Mouse (Mus musculus): ENCODE data around the gene Zscan5b. TPM values are rescaled to one million over a fixed set of nuclear protein-coding genes. Genes with fewer than 3 reads are reported as not detected.
"Not testable (repeated sequence)": the region's sequence is repeated elsewhere in the genome, so short reads cannot be mapped to it uniquely, and the experiment has no call there.

Zscan5b gene
- polyA plus RNA-seq, 1 experiment from 2014 or later: not detected

GRCm38 (mm10) chr7:6191376-6191775, 30.7 kb upstream of the Zscan5b start:
- Histone ChIP-seq H3K27ac (no peak overlapping the region), H3K9ac (no peak overlapping the region), H3K36me3 (peaks cover 44% of the 10 kb centered on the region), H3K4me2 (no peak overlapping the region), H3K4me1 (no peaks in the 10 kb centered on the region), H3K27me3 (no peaks in the 10 kb centered on the region), H3K4me3 (no peak overlapping the region), H3K9me3 (no peaks in the 10 kb centered on the region)
- no peak for ATAC-seq (ENCODE audit: insufficient number of reproducible peaks, insufficient read depth, low FRiP score, low TSS enrichment, low read depth)
- 32% methylated on average over 3 of the region's 3 CpGs for WGBS

GRCm38 (mm10) chr7:6194129-6194528, 27.9 kb upstream of the Zscan5b start:
- no peak overlapping the region for H3K27ac ChIP-seq
- no peak overlapping the region for H3K9ac ChIP-seq
- H3K9me3 ChIP-seq: no peaks in the 10 kb centered on the region
- H3K4me3 ChIP-seq: no peak overlapping the region
- H3K36me3 ChIP-seq: peaks cover 17% of the 10 kb centered on the region
- H3K4me1 ChIP-seq: no peaks in the 10 kb centered on the region
- 20% methylated on average over 5 of the region's 5 CpGs for WGBS
- no peaks in the 10 kb centered on the region for H3K27me3 ChIP-seq
- no peak overlapping the region for H3K4me2 ChIP-seq
- ATAC-seq (ENCODE audit: insufficient number of reproducible peaks, insufficient read depth, low FRiP score, low TSS enrichment, low read depth): peak; percentile 66; the same call in 1 of the 2 replicates

GRCm38 (mm10) chr7:6195777-6196176, 26.3 kb upstream of the Zscan5b start:
- H3K4me1 ChIP-seq: no peaks in the 10 kb centered on the region
- no peak overlapping the region for H3K27ac ChIP-seq
- H3K9ac ChIP-seq: no peak overlapping the region
- no peak overlapping the region for H3K4me3 ChIP-seq
- H3K9me3 ChIP-seq: no peaks in the 10 kb centered on the region
- no peak for ATAC-seq (ENCODE audit: insufficient number of reproducible peaks, insufficient read depth, low FRiP score, low TSS enrichment, low read depth)
- no peak overlapping the region for H3K4me2 ChIP-seq
- no peaks in the 10 kb centered on the region for H3K27me3 ChIP-seq
- WGBS: 40% methylated on average over 2 of the region's 2 CpGs
- H3K36me3 ChIP-seq: peaks cover under 1% of the 10 kb centered on the region

GRCm38 (mm10) chr7:6196790-6197189, 25.3 kb upstream of the Zscan5b start, which contains the start of gene Galp:
Gene Galp (plus strand): TSS chr7:6197090.
- 59% methylated on average over 3 of the region's 3 CpGs for WGBS
- no peak within 1 kb of the TSS for H3K9ac ChIP-seq
- ATAC-seq (ENCODE audit: insufficient number of reproducible peaks, insufficient read depth, low FRiP score, low TSS enrichment, low read depth): no peak
- no peak within 1 kb of the TSS for H3K4me3 ChIP-seq
- H3K4me1 ChIP-seq: no peaks in the 10 kb centered on the region
- no peak within 1 kb of the TSS for H3K4me2 ChIP-seq
- no peak within 1 kb of the TSS for H3K27ac ChIP-seq
- H3K27me3 ChIP-seq: no peaks in the 10 kb centered on the region
- H3K36me3 ChIP-seq: no peaks in the 10 kb centered on the region
- no peaks in the 10 kb centered on the region for H3K9me3 ChIP-seq

GRCm38 (mm10) chr7:6204200-6204599, 17.9 kb upstream of the Zscan5b start:
- Histone ChIP-seq H3K27ac (no peak overlapping the region), H3K4me1 (no peaks in the 10 kb centered on the region), H3K9me3 (no peaks in the 10 kb centered on the region), H3K27me3 (no peaks in the 10 kb centered on the region), H3K4me3 (no peak overlapping the region), H3K36me3 (no peaks in the 10 kb centered on the region), H3K9ac (no peak overlapping the region), H3K4me2 (no peak overlapping the region)
- 68% methylated on average over 3 of the region's 3 CpGs for WGBS
- ATAC-seq (ENCODE audit: insufficient number of reproducible peaks, insufficient read depth, low FRiP score, low TSS enrichment, low read depth): no peak

GRCm38 (mm10) chr7:6213144-6213543, 8.9 kb upstream of the Zscan5b start:
- no peaks in the 10 kb centered on the region for H3K9me3 ChIP-seq
- 47% methylated on average over 5 of the region's 5 CpGs for WGBS
- no peak overlapping the region for H3K27ac ChIP-seq
- no peak for ATAC-seq (ENCODE audit: insufficient number of reproducible peaks, insufficient read depth, low FRiP score, low TSS enrichment, low read depth)
- H3K36me3 ChIP-seq: no peaks in the 10 kb centered on the region
- H3K27me3 ChIP-seq: no peaks in the 10 kb centered on the region
- H3K4me3 ChIP-seq: no peak overlapping the region
- no peak overlapping the region for H3K9ac ChIP-seq
- H3K4me2 ChIP-seq: no peak overlapping the region
- H3K4me1 ChIP-seq: no peaks in the 10 kb centered on the region

- not testable (repeated sequence) for H3K9ac ChIP-seq; H3K4me1 ChIP-seq; H3K27ac ChIP-seq; H3K27me3 ChIP-seq; H3K4me3 ChIP-seq; H3K36me3 ChIP-seq; H3K4me2 ChIP-seq; ATAC-seq (ENCODE audit: insufficient number of reproducible peaks, insufficient read depth, low FRiP score, low TSS enrichment, low read depth); H3K9me3 ChIP-seq
- WGBS: 66% methylated on average over 4 of the region's 4 CpGs
Observed at GRCm38 (mm10) chr7:6214691-6215090, 7.4 kb upstream of the Zscan5b start.

- ATAC-seq (ENCODE audit: insufficient number of reproducible peaks, insufficient read depth, low FRiP score, low TSS enrichment, low read depth): no peak
- Histone ChIP-seq H3K4me1 (no peaks in the 10 kb centered on the region), H3K27me3 (no peaks in the 10 kb centered on the region), H3K4me3 (no peak overlapping the region), H3K27ac (no peak overlapping the region), H3K36me3 (no peaks in the 10 kb centered on the region), H3K9ac (no peak overlapping the region), H3K4me2 (no peak overlapping the region), H3K9me3 (no peaks in the 10 kb centered on the region)
- whole genome bisulfite sequencing: 52% methylated on average over 3 of the region's 3 CpGs
Observed at GRCm38 (mm10) chr7:6220147-6220546, 1.9 kb upstream of the Zscan5b start.

GRCm38 (mm10) chr7:6228491-6228890, 6.4 kb downstream of the Zscan5b start:
- not testable (repeated sequence) for H3K4me2 ChIP-seq; H3K27ac ChIP-seq; H3K27me3 ChIP-seq; H3K9me3 ChIP-seq; H3K36me3 ChIP-seq; H3K4me1 ChIP-seq; H3K4me3 ChIP-seq; ATAC-seq (ENCODE audit: insufficient number of reproducible peaks, insufficient read depth, low FRiP score, low TSS enrichment, low read depth); H3K9ac ChIP-seq
- 56% methylated on average over 8 of the region's 8 CpGs for WGBS

GRCm38 (mm10) chr7:6239787-6240186, 17.7 kb downstream of the Zscan5b start:
- H3K4me3 ChIP-seq: no peak overlapping the region
- no peak overlapping the region for H3K9ac ChIP-seq
- no peak overlapping the region for H3K27ac ChIP-seq
- no peaks in the 10 kb centered on the region for H3K4me1 ChIP-seq
- no peak for ATAC-seq (ENCODE audit: insufficient number of reproducible peaks, insufficient read depth, low FRiP score, low TSS enrichment, low read depth)
- 46% methylated on average over 11 of the region's 11 CpGs for WGBS
- H3K36me3 ChIP-seq: no peaks in the 10 kb centered on the region
- no peaks in the 10 kb centered on the region for H3K27me3 ChIP-seq
- H3K9me3 ChIP-seq: no peaks in the 10 kb centered on the region
- H3K4me2 ChIP-seq: no peak overlapping the region

GRCm38 (mm10) chr7:6240841-6241425, 18.9 kb downstream of the Zscan5b start:
- WGBS: 23% methylated on average over 1 of the region's 1 CpGs
- H3K4me1 ChIP-seq; H3K27me3 ChIP-seq; H3K4me3 ChIP-seq; H3K36me3 ChIP-seq; H3K9me3 ChIP-seq; H3K9ac ChIP-seq; H3K4me2 ChIP-seq; H3K27ac ChIP-seq; ATAC-seq (ENCODE audit: insufficient number of reproducible peaks, insufficient read depth, low FRiP score, low TSS enrichment, low read depth): not testable (repeated sequence)

GRCm38 (mm10) chr7:6244361-6245292, 22.5 kb downstream of the Zscan5b start:
- Histone ChIP-seq H3K9ac (no peak overlapping the region), H3K36me3 (no peaks in the 10 kb centered on the region), H3K4me3 (no peak overlapping the region), H3K4me2 (no peak overlapping the region), H3K27me3 (no peaks in the 10 kb centered on the region), H3K27ac (no peak overlapping the region), H3K4me1 (no peaks in the 10 kb centered on the region), H3K9me3 (no peaks in the 10 kb centered on the region)
- WGBS: 45% methylated on average over 11 of the region's 11 CpGs
- ATAC-seq (ENCODE audit: insufficient number of reproducible peaks, insufficient read depth, low FRiP score, low TSS enrichment, low read depth): no peak

All from embryonic facial prominence, embryonic 13.5 days (tissue).